9 mouse cellular contexts compared by ENCODE assay signal in the genomic region with DNA sequence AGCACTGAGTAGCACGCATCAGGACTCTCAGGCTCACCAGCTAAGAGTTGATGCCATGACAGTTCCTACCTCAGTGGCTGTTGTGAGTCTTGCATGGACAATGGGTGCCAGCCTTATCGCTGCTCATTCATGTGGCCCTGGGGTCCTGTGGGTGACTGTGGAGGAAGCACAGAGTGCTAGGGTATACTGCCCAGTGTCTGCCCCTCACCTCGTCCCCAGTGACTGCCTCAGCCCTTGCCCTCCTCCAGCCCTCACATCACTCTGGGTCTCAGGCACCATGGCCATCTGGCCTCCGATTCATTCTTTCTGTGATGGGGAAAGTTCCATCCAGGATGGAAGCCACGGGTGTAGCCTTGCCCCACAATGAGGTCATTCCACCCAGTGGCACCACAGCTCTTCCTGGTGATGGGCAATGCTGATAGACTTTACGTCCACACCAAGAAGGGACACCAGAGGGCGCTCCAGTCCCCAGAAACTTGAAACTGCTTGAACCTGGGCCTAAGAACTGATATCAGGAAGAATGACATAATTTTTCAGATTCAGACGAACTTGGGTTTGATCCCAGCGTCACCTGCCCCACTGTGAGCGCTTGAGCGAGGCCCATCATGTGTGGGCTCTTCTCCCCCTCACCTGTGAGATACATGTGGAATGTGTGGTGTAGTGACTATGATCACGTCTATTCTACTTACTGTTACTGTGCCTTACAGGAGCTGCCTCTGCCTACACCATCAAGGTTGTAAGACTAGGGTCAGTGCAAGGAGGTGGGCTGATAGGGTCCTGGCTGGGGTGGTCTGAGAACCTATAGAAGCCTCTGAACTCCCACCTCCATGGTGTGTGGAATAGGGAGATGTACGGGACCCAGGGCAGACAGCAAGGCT. TPM values are rescaled to one million over a fixed set of nuclear protein-coding genes. Genes with fewer than 3 reads are reported as not detected.
DNase-seq lines count a peak whose midpoint lies in the region; ATAC-seq and TF ChIP-seq lines count a peak whose summit lies in the region.
"Had no signal": no experiment of that assay in that cellular context is flagged by ENCODE, and none has a peak within 500 bp of the region (broad histone marks: within the 10 kb centered on the region; RNA-seq: fewer than 3 reads in every experiment).

No protein-coding gene starts in this region.

- DNase-seq in gastrocnemius, adult 18-20 months (ENCODE audit: low spot score) = peak; percentile 82
- DNase-seq in gastrocnemius, postnatal 25 days = no peak
- DNase-seq in cerebellum, adult 8-10 months = peak; percentile 78
- peak; percentile 92 for DNase-seq in induced T-regulatory cell, adult 2 months (ENCODE audit: low read depth)
- DNase-seq in left cerebral cortex, adult 2 months (ENCODE audit: extremely low spot score in 1 of 2, low spot score in 2 of 2) = peak; percentile 69 to 82

- H3K36me3 ChIP-seq in midbrain, embryonic 13.5 days = no peaks in the 10 kb centered on the region
- H3K36me3 ChIP-seq in small intestine, adult 2 months (ENCODE audit: control insufficient read depth, insufficient read depth, low read length) = peaks cover 20% of the 10 kb centered on the region

- no peak overlapping the region for H3K27ac ChIP-seq in left cerebral cortex, adult 2 months
- H3K27ac ChIP-seq in midbrain, embryonic 13.5 days = no peak overlapping the region
- H3K27ac ChIP-seq in small intestine, adult 2 months (ENCODE audit: insufficient read depth, low read depth, low read length) = no peak overlapping the region

- no peak overlapping the region for H3K9ac ChIP-seq in midbrain, embryonic 13.5 days (replicated peaks)

- no peaks in the 10 kb centered on the region for H3K4me1 ChIP-seq in midbrain, embryonic 13.5 days (replicated peaks)
- H3K4me1 ChIP-seq in small intestine, adult 2 months (ENCODE audit: control insufficient read depth, insufficient read depth, insufficient read length, low read length) = 0 out of 2 replicates have a peak, but pooled peaks cover 2% of the 10 kb centered on the region

- peak; percentile 82 for ATAC-seq in frontal cortex, adult (ENCODE audit: low TSS enrichment)
- peak; percentile 64 for ATAC-seq in midbrain, embryonic 13.5 days
- ATAC-seq: Patski had no signal

- intact Hi-C loops in left cerebral cortex, adult 2 months (cut with DNase I) = no loop called here

- peak; percentile 87 for TF ChIP-seq CTCF in left cerebral cortex, adult 2 months (IDR thresholded peaks at IDR 0.05)
- peak; percentile 84; the same call in 1 of the 2 replicates for TF ChIP-seq CTCF in small intestine, adult 2 months (IDR thresholded peaks at IDR 0.05; ENCODE audit: extremely low read depth, insufficient read length, insufficient replicate concordance, low read depth, low read length)

- no peak for TF ChIP-seq POLR2A in small intestine, adult 2 months (IDR thresholded peaks at IDR 0.05; ENCODE audit: low read depth, low read length)

- H3K4me2 ChIP-seq in midbrain, embryonic 13.5 days (replicated peaks) = no peak overlapping the region

- H3K27me3 ChIP-seq in midbrain, embryonic 13.5 days = peaks cover 4% of the 10 kb centered on the region; the same call in 1 of the 2 replicates
- no peaks in the 10 kb centered on the region for H3K27me3 ChIP-seq in small intestine, adult 2 months (ENCODE audit: control insufficient read depth, insufficient read depth, low read length)
- H3K27me3 ChIP-seq: Patski had no signal

- 43% methylated on average over 13 of the region's 13 CpGs for WGBS in midbrain, embryonic 13.5 days
- WGBS in small intestine, adult 2 months = 37% methylated on average over 13 of the region's 13 CpGs

- no peaks in the 10 kb centered on the region for H3K9me3 ChIP-seq in midbrain, embryonic 13.5 days

- no peak overlapping the region for H3K4me3 ChIP-seq in left cerebral cortex, adult 2 months
- no peak overlapping the region for H3K4me3 ChIP-seq in midbrain, embryonic 13.5 days (replicated peaks)
- H3K4me3 ChIP-seq in small intestine, adult 2 months (ENCODE audit: low read depth, low read length) = no peak overlapping the region

RNA-seq across cellular contexts. Expression of a gene that starts 32.8 kb away (rescaled TPM):
- 100 to 1,000 TPM; 526 to 574 TPM for total RNA-seq in gastrocnemius, adult 18-20 months (2021)
- total RNA-seq in gastrocnemius, postnatal 25 days (2021) = 100 to 1,000 TPM; 345 to 440 TPM
- 10 to 100 TPM; 37.6 to 38.2 TPM for total RNA-seq in left cerebral cortex, adult 2 months (2021)
- 14.1 and 18.0 TPM in 2 replicates for polyA plus RNA-seq in midbrain, embryonic 13.5 days (2015; fragmentation: Nextera tagmentation; extraction: Ambion mirVana)
- 198 and 205 TPM in 2 replicates for polyA plus RNA-seq in small intestine, adult 2 months (2012; rRNA removed)

RNA-seq across cellular contexts. Expression of a gene that starts 47.8 kb away (rescaled TPM):
- total RNA-seq in gastrocnemius, adult 18-20 months (2021) = 10 to 100 TPM; 33.3 to 33.7 TPM
- total RNA-seq in gastrocnemius, postnatal 25 days (2021) = 10 to 100 TPM; 11.8 to 25.2 TPM
- 1 to 10 TPM; 6.3 to 6.7 TPM for total RNA-seq in left cerebral cortex, adult 2 months (2021)
- 9.4 and 9.7 TPM in 2 replicates for polyA plus RNA-seq in midbrain, embryonic 13.5 days (2015; fragmentation: Nextera tagmentation; extraction: Ambion mirVana)
- polyA plus RNA-seq in small intestine, adult 2 months (2012; rRNA removed) = 19.9 and 55.4 TPM in 2 replicates

Comparison
In these comparisons a context has a peak if more than half of its experiments do, and no peak if none do; other contexts are left out.
1. RNA of a gene that starts 32.8 kb away (total RNA-seq): 526 to 574 TPM in gastrocnemius, adult 18-20 months and 345 to 440 TPM in gastrocnemius, postnatal 25 days; 37.6 to 38.2 TPM in left cerebral cortex, adult 2 months; every median in the first group is over 4 times any median in the second.